Mouse (Mus musculus): ENCODE measurements around the gene Zcwpw1. TPM values are rescaled to one million over a fixed set of nuclear protein-coding genes. Genes with fewer than 3 reads are reported as not detected.

The Zcwpw1 gene
- total RNA-seq, 2 experiments from 2014 or later: 5.7 to 8.1 TPM

DNA sequence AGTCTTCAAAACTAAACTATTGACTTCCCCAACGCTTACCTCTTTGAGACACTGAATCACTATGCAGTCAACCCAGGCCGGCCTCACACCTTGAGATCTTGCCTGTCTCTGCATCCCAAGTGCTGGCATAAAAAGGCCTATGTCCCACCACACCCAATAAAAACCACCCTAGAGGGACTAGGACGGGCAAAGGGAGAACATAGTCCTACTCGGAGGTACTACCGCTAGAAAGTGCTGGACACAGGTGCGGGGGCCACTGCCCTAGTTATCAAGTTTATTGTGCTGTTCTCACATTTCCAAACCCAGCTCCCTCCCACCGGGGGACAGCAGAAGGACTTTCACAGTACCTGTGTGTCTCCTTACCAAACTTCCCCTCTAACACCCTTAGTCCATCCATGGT, 5.9 kb upstream of the Zcwpw1 start:
- no peak overlapping the region for H3K27ac ChIP-seq
- no peak for DNase-seq (ENCODE audit: low spot score in 2 of 2)
- no peak for TF ChIP-seq CTCF (conservative IDR thresholded peaks at IDR 0.05)
- H3K4me3 ChIP-seq: no peak overlapping the region

DNA sequence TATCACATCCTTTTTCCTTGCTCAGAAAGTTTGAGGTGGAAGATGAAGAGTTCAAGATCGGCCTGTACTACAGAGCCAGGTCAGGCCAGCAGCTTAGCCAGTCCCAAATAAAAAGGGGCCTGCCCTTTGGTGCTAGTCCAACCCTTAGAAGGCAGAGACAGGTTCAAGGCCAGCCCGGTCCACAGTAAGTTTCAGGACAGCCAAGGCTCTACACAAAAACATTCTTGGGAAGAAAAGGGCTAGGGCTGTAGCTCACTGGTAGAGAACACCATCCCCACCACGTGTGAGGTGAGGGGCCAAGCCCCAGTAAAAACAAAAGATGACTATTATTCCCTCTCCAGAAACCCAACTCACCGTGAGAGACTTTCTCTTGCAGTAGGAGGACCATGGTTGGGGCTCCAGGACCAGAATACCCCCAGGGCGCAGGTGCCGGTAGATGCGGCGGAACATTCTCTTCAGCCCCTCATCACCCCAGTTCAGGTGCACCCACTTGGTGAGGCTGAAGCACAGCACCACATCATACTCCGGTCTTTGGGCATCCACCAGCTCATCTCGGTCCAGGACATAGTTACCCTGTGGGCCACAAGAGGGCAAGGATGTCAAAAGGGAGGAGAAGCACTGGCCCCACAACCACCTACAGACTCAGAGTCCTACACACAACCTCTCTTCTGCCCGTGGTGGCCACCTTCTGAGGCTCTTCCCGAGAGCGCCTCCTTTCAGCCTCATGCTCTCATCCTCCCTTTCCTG, 4.6 kb upstream of the Zcwpw1 start:
- Histone ChIP-seq H3K4me3 (peak overlapping the region; percentile 79), H3K27ac (peak overlapping the region; percentile 98; the same call in 1 of the 2 replicates)
- TF ChIP-seq CTCF (conservative IDR thresholded peaks at IDR 0.05): no peak
- no peak for DNase-seq (ENCODE audit: low spot score in 2 of 2)

DNA sequence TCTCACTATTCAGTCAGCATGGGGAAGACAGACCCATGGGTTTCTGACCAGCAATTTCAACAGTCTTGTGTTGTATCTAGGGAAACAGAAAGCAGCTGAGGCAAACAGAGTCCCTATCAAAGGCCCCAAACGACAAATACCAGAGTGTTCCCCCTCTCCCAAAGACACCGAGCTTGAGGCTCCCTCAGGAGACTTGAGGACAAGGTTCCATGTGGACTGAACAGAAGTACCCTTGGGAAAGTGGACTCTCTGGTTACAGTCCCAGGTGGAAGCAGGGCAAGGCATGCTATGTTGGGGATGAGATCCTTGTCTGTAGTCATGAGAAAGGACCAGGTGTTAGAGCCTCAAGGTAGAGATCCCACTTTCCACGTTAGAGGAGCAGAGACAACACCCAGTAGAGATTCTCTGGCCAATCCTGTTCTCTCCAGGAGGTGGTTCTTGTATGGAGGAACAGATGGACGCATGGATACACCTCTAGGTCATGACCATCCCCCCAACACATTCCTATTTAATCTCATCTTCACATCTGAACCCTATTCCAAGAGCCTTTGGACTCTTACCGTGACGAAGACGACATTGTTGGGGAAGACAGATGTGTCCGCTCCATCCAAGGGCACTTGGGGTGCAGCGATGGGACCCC, 3.6 kb upstream of the Zcwpw1 start:
- TF ChIP-seq CTCF (conservative IDR thresholded peaks at IDR 0.05): no peak
- no peak for DNase-seq (ENCODE audit: low spot score in 2 of 2)
- Histone ChIP-seq H3K27ac (peak overlapping the region; percentile 98; the same call in 1 of the 2 replicates), H3K4me3 (peak overlapping the region; percentile 79)

GRCm38 (mm10) chr5:137784546-137784945, 3.1 kb upstream of the Zcwpw1 start:
- Histone ChIP-seq H3K27ac (peak overlapping the region; percentile 98; the same call in 1 of the 2 replicates), H3K4me3 (peak overlapping the region; percentile 79)
- no peak for DNase-seq (ENCODE audit: low spot score in 2 of 2)
- no peak for TF ChIP-seq CTCF (conservative IDR thresholded peaks at IDR 0.05)

DNA sequence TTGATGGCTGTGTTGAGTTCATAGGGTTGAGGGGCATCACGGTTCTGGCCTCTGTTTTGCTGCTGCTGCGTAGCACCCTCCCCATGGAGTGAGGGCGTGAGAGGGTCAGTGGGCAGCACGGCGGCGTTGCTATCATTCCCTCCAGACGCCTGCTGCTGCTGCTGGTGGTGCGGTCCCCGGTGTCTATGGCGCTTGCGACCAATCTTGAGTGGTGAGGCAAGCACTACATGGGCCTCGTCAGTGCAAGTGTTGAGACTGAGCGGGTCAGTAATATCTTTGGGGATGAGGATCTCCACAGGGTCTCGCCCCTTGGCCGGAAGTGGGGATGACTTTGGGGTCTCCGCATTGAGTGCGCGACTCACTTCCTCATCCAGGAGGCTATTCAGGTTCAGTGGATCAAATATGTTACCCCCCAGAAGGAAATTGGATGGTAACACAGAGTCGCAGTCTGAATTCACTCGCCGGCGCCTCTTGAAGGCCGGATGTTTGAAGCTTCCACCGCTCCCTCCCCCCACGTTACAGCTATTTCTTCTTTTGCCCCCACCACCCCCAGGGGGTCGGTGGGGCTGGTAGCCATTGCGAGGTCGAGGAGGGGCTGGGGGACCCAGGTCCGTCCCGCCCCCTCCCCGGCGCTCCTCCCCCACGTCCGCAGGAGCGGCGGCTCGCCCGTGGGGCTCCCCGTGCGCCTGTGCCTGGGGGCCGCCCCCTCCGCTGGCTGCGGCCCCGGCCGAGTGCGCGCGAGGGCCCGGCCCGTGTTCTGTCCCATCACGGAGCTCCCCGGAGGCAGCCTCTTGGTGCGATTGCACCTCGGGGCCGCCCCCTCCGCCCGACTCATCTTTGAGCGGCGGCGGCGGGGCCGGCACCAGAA, 2.2 kb upstream of the Zcwpw1 start:
- peak overlapping the region; percentile 98 for H3K27ac ChIP-seq
- H3K4me3 ChIP-seq: peak overlapping the region; percentile 79
- DNase-seq (ENCODE audit: low spot score in 2 of 2): peak in 1 of 2 experiments; percentile 47
- no peak for TF ChIP-seq CTCF (conservative IDR thresholded peaks at IDR 0.05)

DNA sequence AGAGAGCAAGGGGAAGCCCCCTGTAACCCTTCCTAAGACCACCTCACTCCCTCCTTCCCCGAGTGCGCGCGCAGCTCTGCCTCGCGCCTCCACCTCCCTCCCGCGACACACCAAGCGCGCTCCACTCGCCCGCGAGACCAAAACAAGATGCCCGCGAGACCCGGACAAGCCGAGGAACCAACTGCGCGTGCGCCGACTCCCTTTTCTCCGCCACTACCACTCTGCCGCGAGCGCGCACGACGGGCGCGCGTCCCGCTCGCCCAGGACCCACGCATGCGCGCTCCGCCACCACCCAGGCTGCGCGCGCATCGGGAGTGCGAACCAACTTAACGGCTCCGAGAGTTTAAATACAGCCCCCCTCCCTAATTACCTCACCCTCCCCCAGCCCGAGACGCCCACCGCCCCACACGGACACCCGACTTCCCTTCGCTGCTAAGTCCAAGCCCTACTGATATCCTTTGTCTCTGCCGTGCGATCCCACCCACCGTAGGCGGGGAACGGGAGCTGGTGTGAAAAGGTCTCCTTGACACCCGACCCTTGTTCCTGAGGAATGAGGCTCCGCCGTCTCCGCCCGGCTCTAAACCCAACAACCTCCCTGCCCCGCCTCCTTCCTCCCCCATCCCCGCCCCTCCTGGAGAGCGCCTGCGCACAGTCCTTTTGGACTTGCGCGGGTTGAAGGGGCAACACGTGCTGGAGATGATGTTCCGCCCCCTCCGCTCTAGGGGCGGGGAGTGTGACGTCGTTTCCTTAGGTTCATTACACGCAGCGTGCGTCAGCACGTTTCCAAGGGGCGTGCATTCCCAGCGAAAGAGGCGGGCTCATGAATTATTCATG, 1.3 kb upstream of the Zcwpw1 start:
- peak overlapping the region; percentile 98 for H3K27ac ChIP-seq
- peak; percentile 99 for DNase-seq (ENCODE audit: low spot score in 2 of 2)
- peak overlapping the region; percentile 79 for H3K4me3 ChIP-seq
- no peak for TF ChIP-seq CTCF (conservative IDR thresholded peaks at IDR 0.05)

DNA sequence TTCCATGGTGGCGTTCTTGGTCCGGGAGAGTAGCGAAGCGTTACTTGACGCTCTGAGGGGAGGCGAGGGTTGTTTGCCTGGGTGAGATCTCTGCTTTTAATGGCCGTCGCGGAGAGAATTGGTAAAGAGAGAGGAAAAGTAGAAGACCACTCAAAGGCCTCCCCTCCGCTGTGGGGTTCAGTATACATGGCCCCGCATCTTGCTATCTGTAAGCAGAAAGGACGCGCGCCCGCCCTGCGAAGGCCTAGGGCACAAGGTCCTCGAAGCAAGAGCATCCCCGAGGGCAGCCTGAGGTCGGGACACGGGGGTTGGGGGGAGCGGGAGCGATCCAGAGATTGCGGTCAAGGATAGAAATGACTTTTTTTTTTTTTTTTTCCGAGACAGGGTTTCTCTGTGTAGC, 573 bp downstream of the Zcwpw1 start:
- Histone ChIP-seq H3K27ac (no peak overlapping the region), H3K4me3 (peak overlapping the region; percentile 79)
- no peak for TF ChIP-seq CTCF (conservative IDR thresholded peaks at IDR 0.05)
- DNase-seq (ENCODE audit: low spot score in 2 of 2): no peak

DNA sequence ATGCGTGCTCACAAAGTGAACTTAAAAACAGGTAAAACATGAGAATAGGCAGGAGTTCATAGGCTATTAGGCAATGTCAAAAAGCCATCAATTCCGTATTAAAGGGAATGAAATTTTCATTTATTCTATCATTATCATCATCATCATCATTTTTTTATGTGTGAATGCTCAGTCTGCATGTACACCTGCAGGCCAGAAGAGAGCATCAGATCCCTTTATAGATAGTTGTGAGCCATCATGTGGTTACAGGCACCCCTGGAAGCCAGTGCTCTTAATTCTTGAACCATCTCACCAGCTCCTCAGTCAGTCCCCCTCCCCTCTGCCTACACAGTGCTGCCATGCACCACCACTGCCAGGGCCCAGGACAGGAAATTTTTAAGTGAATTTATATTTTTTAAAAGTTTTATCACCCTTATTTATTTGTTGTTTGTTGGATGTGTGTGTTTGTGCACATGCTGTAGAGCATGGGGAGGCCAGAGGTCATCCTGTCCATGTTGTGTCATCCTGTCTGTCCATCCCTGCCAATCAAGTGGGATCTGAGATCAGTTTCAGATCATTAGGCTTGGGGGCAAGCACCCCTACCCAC, 1.4 kb downstream of the Zcwpw1 start:
- no peak for TF ChIP-seq CTCF (conservative IDR thresholded peaks at IDR 0.05)
- DNase-seq (ENCODE audit: low spot score in 2 of 2): no peak
- H3K27ac ChIP-seq: no peak overlapping the region
- no peak overlapping the region for H3K4me3 ChIP-seq

DNA sequence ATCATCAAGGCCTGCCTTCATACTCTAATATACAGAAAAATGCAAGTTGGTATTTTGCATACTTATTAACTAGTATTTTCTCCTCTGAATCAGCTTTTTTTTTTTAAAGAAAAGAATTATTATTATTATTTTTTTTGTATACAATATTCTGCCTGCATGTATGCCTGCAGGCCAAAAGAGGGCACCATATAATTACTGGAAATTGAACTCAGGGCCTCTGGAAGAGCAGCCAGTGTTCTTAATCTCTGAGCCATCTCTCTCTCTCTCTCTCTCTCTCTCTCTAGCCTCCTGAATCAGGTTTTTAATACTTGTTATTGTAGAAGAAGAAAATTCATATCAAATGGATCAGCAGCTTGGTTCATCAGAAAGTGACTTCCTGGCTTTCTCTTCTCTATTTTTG, 4.0 kb downstream of the Zcwpw1 start:
- DNase-seq (ENCODE audit: low spot score in 2 of 2): no peak
- TF ChIP-seq CTCF (conservative IDR thresholded peaks at IDR 0.05): peak; percentile 76
- Histone ChIP-seq H3K27ac (no peak overlapping the region), H3K4me3 (no peak overlapping the region)

GRCm38 (mm10) chr5:137796606-137797005, 9.0 kb downstream of the Zcwpw1 start:
- no peak for DNase-seq (ENCODE audit: low spot score in 2 of 2)
- no peak overlapping the region for H3K27ac ChIP-seq
- H3K4me3 ChIP-seq: no peak overlapping the region
- TF ChIP-seq CTCF (conservative IDR thresholded peaks at IDR 0.05): no peak

GRCm38 (mm10) chr5:137800917-137801316, 13.3 kb downstream of the Zcwpw1 start:
- no peak for TF ChIP-seq CTCF (conservative IDR thresholded peaks at IDR 0.05)
- no peak for DNase-seq (ENCODE audit: low spot score in 2 of 2)
- no peak overlapping the region for H3K4me3 ChIP-seq
- H3K27ac ChIP-seq: no peak overlapping the region

GRCm38 (mm10) chr5:137806158-137806557, 18.6 kb downstream of the Zcwpw1 start:
- no peak for TF ChIP-seq CTCF (conservative IDR thresholded peaks at IDR 0.05)
- Histone ChIP-seq H3K27ac (no peak overlapping the region), H3K4me3 (no peak overlapping the region)
- DNase-seq (ENCODE audit: low spot score in 2 of 2): no peak

All from layer of hippocampus, adult 2 months (tissue).